Mouse (Mus musculus) heart, embryonic 10.5 days (tissue): Measurements from ENCODE around the gene Arl3. TPM values are rescaled to one million over a fixed set of nuclear protein-coding genes. Genes with fewer than 3 reads are reported as not detected.

Experiments
- DNase-seq: peaks from one replicate; pipeline ENCODE4 v3.0.0-alpha.2; 2017; ENCODE audit warnings: low spot score
- H3K27ac ChIP-seq: fragments of 300-500 bp; sonication (generic); 2 replicates; pipeline ENCODE4 v1.5.1; 2016; ENCODE audit warnings: mild to moderate bottlenecking
- H3K27me3 ChIP-seq: fragments of 300-500 bp; sonication (generic); 2 replicates; pipeline ENCODE4 v1.6.1; 2016; ENCODE audit warnings: mild to moderate bottlenecking; ENCODE audit not compliant: poor library complexity, insufficient read depth, severe bottlenecking
- H3K36me3 ChIP-seq: fragments of 300-500 bp; sonication (generic); 2 replicates; pipeline ENCODE4 v1.6.1; 2016; ENCODE audit warnings: mild to moderate bottlenecking, moderate library complexity
- H3K4me1 ChIP-seq: fragments of 300-500 bp; sonication (generic); 2 replicates; pipeline ENCODE4 v1.6.1; 2016; ENCODE audit warnings: mild to moderate bottlenecking
- H3K4me3 ChIP-seq: fragments of 300-500 bp; sonication (generic); 2 replicates; pipeline ENCODE4 v1.5.1; 2016; ENCODE audit warnings: mild to moderate bottlenecking, moderate library complexity
- H3K9me3 ChIP-seq: fragments of 300-500 bp; sonication (generic); 2 replicates; pipeline ENCODE4 v1.6.1; 2016; ENCODE audit warnings: mild to moderate bottlenecking, moderate library complexity
- WGBS: fragments of 180-500 bp; shearing (Covaris S2); methylation state at CpG from one replicate; pipeline ENCODE4 v1.1.7; 2016; 5-methylcytosine and 5-hydroxymethylcytosine counted together
- polyA plus RNA-seq: library from polyadenylated mRNA; unstranded; fragments of >200 nt; fragmentation: Nextera tagmentation; extraction: Ambion mirVana; gene quantifications from 2 replicates; pipeline ENCODE4 v1.2.1, GENCODE M21; 2016

Arl3 gene
- polyA plus RNA-seq, 1 experiment from 2014 or later: 134 TPM

GRCm38 (mm10) chr19:46505646-46506371 lies 67.2 kb downstream of the Arl3 start:
- H3K9me3 ChIP-seq: no peaks in the 10 kb centered on the region
- H3K36me3 ChIP-seq: peaks cover 53% of the 10 kb centered on the region
- no peak for DNase-seq
- H3K27me3 ChIP-seq: no peaks in the 10 kb centered on the region
- 81% methylated on average over 8 of the region's 8 CpGs for WGBS
- H3K27ac ChIP-seq: peak overlapping the region; percentile 63
- H3K4me3 ChIP-seq: peak overlapping the region; percentile 94
- H3K4me1 ChIP-seq: peaks cover 81% of the 10 kb centered on the region

- H3K9me3 ChIP-seq: no peaks in the 10 kb centered on the region
- WGBS: 28% methylated on average over 9 of the region's 9 CpGs
- peak overlapping the region; percentile 99 for H3K27ac ChIP-seq
Observed at GRCm38 (mm10) chr19:46504822-46505417, 68.1 kb downstream of the Arl3 start.

GRCm38 (mm10) chr19:46504085-46504552 lies 68.9 kb downstream of the Arl3 start:
- H3K27me3 ChIP-seq: no peaks in the 10 kb centered on the region
- peak overlapping the region; percentile 99 for H3K27ac ChIP-seq
- H3K36me3 ChIP-seq: peaks cover 45% of the 10 kb centered on the region
- DNase-seq: no peak
- 3% methylated on average over 4 of the region's 4 CpGs for WGBS
- H3K4me3 ChIP-seq: peak overlapping the region; percentile 94
- no peaks in the 10 kb centered on the region for H3K9me3 ChIP-seq
- H3K4me1 ChIP-seq: peaks cover 67% of the 10 kb centered on the region

More at GRCm38 (mm10) chr19:46504822-46505417, 68.1 kb downstream of the Arl3 start:
- H3K4me3 ChIP-seq: peak overlapping the region; percentile 94
- peaks cover 52% of the 10 kb centered on the region for H3K36me3 ChIP-seq
- DNase-seq: no peak
- no peaks in the 10 kb centered on the region for H3K27me3 ChIP-seq
- peaks cover 75% of the 10 kb centered on the region for H3K4me1 ChIP-seq

DNA sequence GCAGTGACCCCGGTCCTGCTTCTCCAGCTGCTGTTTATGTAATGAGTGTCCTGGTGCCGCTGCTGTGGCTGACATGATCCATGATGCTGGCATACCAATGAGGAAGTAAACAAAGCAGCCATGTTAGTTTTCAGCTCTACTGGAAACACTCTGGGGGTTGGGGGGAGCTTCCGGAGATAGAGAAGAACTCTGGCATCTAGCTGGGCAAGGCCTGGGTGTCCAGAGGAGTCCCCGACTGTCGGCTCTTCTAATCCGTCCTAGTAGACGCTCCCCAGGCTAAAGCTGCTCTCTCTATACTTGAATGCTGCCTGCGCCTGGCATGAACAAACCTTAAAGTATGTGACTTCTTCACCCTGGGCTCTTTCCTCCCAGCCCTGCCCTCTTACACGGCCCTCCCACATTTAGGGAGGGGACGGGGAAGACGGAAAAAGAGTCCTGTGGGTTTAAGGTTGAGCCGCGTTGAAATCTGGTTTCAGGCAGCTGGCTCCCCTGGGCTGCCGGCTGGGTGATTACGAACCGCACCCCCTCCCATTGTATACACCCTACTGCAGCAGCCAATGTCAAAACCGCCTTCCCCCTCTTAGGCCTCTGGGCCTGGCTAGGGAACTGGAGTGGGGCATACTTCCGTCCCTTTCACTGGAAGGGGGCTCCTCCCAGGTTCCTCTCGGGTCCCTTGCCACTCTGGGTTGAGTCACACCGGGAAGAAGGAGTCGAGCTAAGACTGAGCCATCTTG lies 69.5 kb downstream of the Arl3 start:
- DNase-seq: peak; percentile 95
- Histone ChIP-seq H3K9me3 (no peaks in the 10 kb centered on the region), H3K4me3 (peak overlapping the region; percentile 94), H3K27me3 (no peaks in the 10 kb centered on the region), H3K36me3 (peaks cover 39% of the 10 kb centered on the region), H3K27ac (peak overlapping the region; percentile 99), H3K4me1 (peaks cover 61% of the 10 kb centered on the region)
- WGBS: under 1% methylated on average over 21 of the region's 21 CpGs

DNA sequence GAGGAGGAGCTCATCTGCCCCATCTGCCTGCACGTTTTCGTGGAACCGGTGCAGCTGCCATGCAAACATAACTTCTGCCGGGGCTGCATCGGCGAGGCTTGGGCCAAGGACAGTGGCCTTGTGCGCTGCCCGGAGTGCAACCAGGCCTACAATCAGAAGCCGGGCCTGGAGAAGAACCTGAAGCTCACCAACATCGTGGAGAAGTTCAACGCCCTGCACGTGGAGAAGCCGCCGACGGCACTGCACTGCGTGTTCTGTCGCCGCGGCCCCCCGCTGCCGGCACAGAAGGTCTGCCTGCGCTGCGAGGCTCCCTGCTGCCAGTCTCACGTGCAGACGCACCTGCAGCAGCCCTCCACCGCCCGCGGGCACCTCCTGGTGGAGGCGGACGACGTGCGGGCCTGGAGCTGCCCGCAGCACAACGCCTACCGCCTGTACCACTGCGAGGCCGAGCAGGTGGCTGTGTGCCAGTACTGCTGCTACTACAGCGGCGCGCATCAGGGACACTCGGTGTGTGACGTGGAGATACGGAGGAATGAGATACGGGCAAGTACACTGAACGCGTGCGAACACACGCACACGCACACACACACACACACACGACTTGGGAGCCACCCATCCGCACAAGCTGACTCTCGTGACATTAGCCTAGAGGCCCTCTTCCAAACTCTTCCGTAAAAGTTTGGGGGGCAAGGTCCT lies 70.4 kb downstream of the Arl3 start:
- H3K27me3 ChIP-seq: no peaks in the 10 kb centered on the region
- DNase-seq: peak; percentile 91
- H3K27ac ChIP-seq: peak overlapping the region; percentile 99
- under 1% methylated on average over 53 of the region's 53 CpGs for WGBS
- peaks cover 30% of the 10 kb centered on the region for H3K36me3 ChIP-seq
- peaks cover 52% of the 10 kb centered on the region for H3K4me1 ChIP-seq
- peak overlapping the region; percentile 94 for H3K4me3 ChIP-seq
- no peaks in the 10 kb centered on the region for H3K9me3 ChIP-seq

GRCm38 (mm10) chr19:46502069-46502455 lies 70.9 kb downstream of the Arl3 start:
- Histone ChIP-seq H3K4me3 (peak overlapping the region; percentile 94), H3K27me3 (no peaks in the 10 kb centered on the region), H3K36me3 (peaks cover 25% of the 10 kb centered on the region), H3K4me1 (peaks cover 46% of the 10 kb centered on the region), H3K9me3 (no peaks in the 10 kb centered on the region), H3K27ac (peak overlapping the region; percentile 99)
- WGBS: under 1% methylated on average over 39 of the region's 46 CpGs
- DNase-seq: no peak

- peaks cover 19% of the 10 kb centered on the region for H3K36me3 ChIP-seq
- peak; percentile 92 for DNase-seq
- 0% methylated on average over 54 of the region's 64 CpGs for WGBS
- peak within 1 kb of the TSS; percentile 94 for H3K4me3 ChIP-seq
- H3K9me3 ChIP-seq: no peaks in the 10 kb centered on the region
- H3K27me3 ChIP-seq: no peaks in the 10 kb centered on the region
- peaks cover 41% of the 10 kb centered on the region for H3K4me1 ChIP-seq
- H3K27ac ChIP-seq: peak within 1 kb of the TSS; percentile 99
Observed at GRCm38 (mm10) chr19:46501401-46502068, 71.5 kb downstream of the Arl3 start, which contains the start of gene Trim8. Gene Trim8, plus strand, starts transcription at chr19:46501702.

DNA sequence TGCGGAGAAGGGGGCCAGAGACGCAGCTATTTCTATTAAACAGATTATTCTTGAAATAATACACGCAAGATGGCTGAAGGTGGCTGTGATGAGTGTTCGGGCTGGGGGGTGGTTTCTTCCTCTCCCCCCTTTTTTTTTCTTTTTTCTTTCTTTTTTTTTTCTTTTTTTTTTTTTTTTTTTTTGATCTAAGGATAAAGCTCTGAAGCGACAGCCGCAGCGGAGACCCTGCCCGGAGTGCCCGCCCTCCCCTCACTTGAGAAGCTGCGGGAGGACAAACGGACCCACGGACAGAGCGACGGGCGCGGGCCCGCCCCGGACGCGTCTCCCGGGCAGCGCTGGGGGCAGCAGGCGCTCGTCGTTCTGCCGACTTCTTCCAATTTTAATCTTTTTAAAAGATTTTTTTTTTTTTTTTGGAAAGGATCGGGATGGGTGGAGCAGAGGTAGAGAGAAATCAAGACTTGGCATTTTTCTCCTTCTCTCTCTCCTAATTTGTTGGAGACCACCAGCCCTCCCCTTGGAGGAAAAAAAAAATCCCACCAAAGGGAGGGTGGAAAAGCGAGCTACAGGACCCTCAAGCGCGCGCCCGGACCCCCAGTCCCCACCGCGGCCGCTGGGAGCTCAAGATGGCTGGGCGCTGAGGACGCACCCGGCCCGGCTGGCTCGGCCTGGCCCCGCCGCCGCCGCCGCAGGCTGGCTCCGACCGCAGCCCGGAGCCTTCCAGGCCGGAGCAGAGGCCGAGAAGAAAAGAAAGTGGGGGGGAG lies 72.2 kb downstream of the Arl3 start:
- Histone ChIP-seq H3K27ac (peak overlapping the region; percentile 99), H3K27me3 (no peaks in the 10 kb centered on the region), H3K9me3 (no peaks in the 10 kb centered on the region), H3K4me1 (peaks cover 33% of the 10 kb centered on the region), H3K4me3 (peak overlapping the region; percentile 94), H3K36me3 (peaks cover 12% of the 10 kb centered on the region)
- no peak for DNase-seq
- under 1% methylated on average over 50 of the region's 50 CpGs for WGBS

GRCm38 (mm10) chr19:46499836-46500580 lies 73.0 kb downstream of the Arl3 start:
- peak; percentile 100 for DNase-seq
- Histone ChIP-seq H3K4me3 (peak overlapping the region; percentile 94), H3K36me3 (peaks cover 5% of the 10 kb centered on the region), H3K27me3 (no peaks in the 10 kb centered on the region), H3K27ac (peak overlapping the region; percentile 99), H3K9me3 (no peaks in the 10 kb centered on the region), H3K4me1 (peaks cover 29% of the 10 kb centered on the region)
- WGBS: under 1% methylated on average over 48 of the region's 52 CpGs

GRCm38 (mm10) chr19:46499539-46499835 lies 73.5 kb downstream of the Arl3 start:
- 4% methylated on average over 3 of the region's 3 CpGs for WGBS
- no peak for DNase-seq
- H3K9me3 ChIP-seq: no peaks in the 10 kb centered on the region
- H3K36me3 ChIP-seq: peaks cover 5% of the 10 kb centered on the region
- H3K27ac ChIP-seq: peak overlapping the region; percentile 56; the same call in 1 of the 2 replicates
- H3K4me1 ChIP-seq: peaks cover 24% of the 10 kb centered on the region
- H3K27me3 ChIP-seq: no peaks in the 10 kb centered on the region
- peak overlapping the region; percentile 94 for H3K4me3 ChIP-seq

DNA sequence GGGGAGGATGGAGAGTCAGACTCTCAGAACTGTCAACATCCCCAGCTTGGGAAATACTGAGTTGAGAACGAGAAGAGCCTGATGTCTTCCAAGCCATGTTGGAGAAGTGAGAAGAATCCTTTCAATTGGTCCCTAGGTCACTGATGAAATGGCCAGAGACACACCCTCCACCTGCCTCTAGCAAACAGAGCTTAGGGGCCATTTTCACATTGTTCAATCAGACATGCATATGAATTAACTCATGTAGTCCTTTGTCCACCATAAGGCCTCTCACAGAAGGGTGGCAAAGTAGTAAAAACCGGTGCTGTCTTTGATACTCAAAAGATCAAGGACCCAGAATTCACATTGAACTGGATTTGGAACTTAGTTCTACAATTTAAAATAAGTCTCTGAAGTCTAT lies 75.8 kb downstream of the Arl3 start:
- Histone ChIP-seq H3K4me3 (no peak overlapping the region), H3K36me3 (peaks cover 2% of the 10 kb centered on the region; the same call in 1 of the 2 replicates), H3K27me3 (no peaks in the 10 kb centered on the region), H3K27ac (no peak overlapping the region), H3K4me1 (peaks cover 10% of the 10 kb centered on the region; the same call in 1 of the 2 replicates), H3K9me3 (no peaks in the 10 kb centered on the region)
- DNase-seq: no peak
- 54% methylated on average over 2 of the region's 2 CpGs for WGBS
